Mouse (Mus musculus): Measurements from ENCODE around the gene Cideb. TPM values are rescaled to one million over a fixed set of nuclear protein-coding genes. Genes with fewer than 3 reads are reported as not detected.

Gene Cideb
- polyA plus RNA-seq (2015; fragmentation: Nextera tagmentation; extraction: Ambion mirVana): 0.11 and 0.12 TPM in 2 replicates

GRCm38 (mm10) chr14:55758363-55758784, at the start of gene Cideb:
Cideb (minus strand) TSS chr14:55758458.

GRCm38 (mm10) chr14:55788256-55789050, 30.2 kb upstream of the Cideb start, which contains the start of gene Ripk3:
Ripk3 (minus strand) TSS chr14:55788865.

GRCm38 (mm10) chr14:55783958-55784235, 25.6 kb upstream of the Cideb start, which contains the start of gene Adcy4:
Adcy4 (minus strand) TSS chr14:55784095.

GRCm38 (mm10) chr14:55765696-55766095, 7.4 kb upstream of the Cideb start, which contains the start of gene Ltb4r1:
Ltb4r1 (plus strand) TSS chr14:55765962.

GRCm38 (mm10) chr14:55761163-55761562, 2.9 kb upstream of the Cideb start, which contains the start of gene Ltb4r2:
Ltb4r2 (plus strand) TSS chr14:55761428.

GRCm38 (mm10) chr14:55745180-55745860, 12.9 kb downstream of the Cideb start, which contains the start of the genes Dhrs1 and Nop9:
Dhrs1 (minus strand) TSS chr14:55745690.
Nop9 (plus strand) TSS chr14:55745693.

GRCm38 (mm10) chr14:55721700-55722437, 36.4 kb downstream of the Cideb start, which contains the start of gene Rabggta:
Rabggta (minus strand) TSS chr14:55722263.

GRCm38 (mm10) chr14:55713729-55714122, 44.5 kb downstream of the Cideb start, which contains the start of gene Tgm1:
Tgm1 (minus strand) TSS chr14:55713926.

Other genes with a start within 250 kb of the Cideb start
- not detected in 2 replicates for gene Cpne6, start 248.0 kb downstream of the Cideb start, polyA plus RNA-seq (2015; fragmentation: Nextera tagmentation; extraction: Ambion mirVana)
- not detected in 2 replicates for gene Nrl, start 233.5 kb downstream of the Cideb start, polyA plus RNA-seq (2015; fragmentation: Nextera tagmentation; extraction: Ambion mirVana)
- gene Pck2, start 218.2 kb downstream of the Cideb start, polyA plus RNA-seq (2015; fragmentation: Nextera tagmentation; extraction: Ambion mirVana): 15.8 and 17.4 TPM in 2 replicates
- gene Dcaf11, start 198.5 kb downstream of the Cideb start, polyA plus RNA-seq (2015; fragmentation: Nextera tagmentation; extraction: Ambion mirVana): 45.2 and 45.3 TPM in 2 replicates
- gene A730061H03Rik, start 198.1 kb downstream of the Cideb start, polyA plus RNA-seq (2015; fragmentation: Nextera tagmentation; extraction: Ambion mirVana): 1.2 and 1.5 TPM in 2 replicates
- 342 and 394 TPM in 2 replicates for gene Fitm1, start 182.8 kb downstream of the Cideb start, polyA plus RNA-seq (2015; fragmentation: Nextera tagmentation; extraction: Ambion mirVana)
- gene Psme1, start 180.3 kb downstream of the Cideb start, polyA plus RNA-seq (2015; fragmentation: Nextera tagmentation; extraction: Ambion mirVana): 88.6 and 106 TPM in 2 replicates
- 63.2 and 67.4 TPM in 2 replicates for gene Emc9, start 173.2 kb downstream of the Cideb start, polyA plus RNA-seq (2015; fragmentation: Nextera tagmentation; extraction: Ambion mirVana)
- gene Psme2, start 167.3 kb downstream of the Cideb start, polyA plus RNA-seq (2015; fragmentation: Nextera tagmentation; extraction: Ambion mirVana): 186 and 262 TPM in 2 replicates
- 10.3 and 13.4 TPM in 2 replicates for gene Rnf31, start 166.8 kb downstream of the Cideb start, polyA plus RNA-seq (2015; fragmentation: Nextera tagmentation; extraction: Ambion mirVana)
- gene Irf9, start 154.9 kb downstream of the Cideb start, polyA plus RNA-seq (2015; fragmentation: Nextera tagmentation; extraction: Ambion mirVana): 11.4 and 12.2 TPM in 2 replicates
- gene Rec8, start 140.4 kb downstream of the Cideb start, polyA plus RNA-seq (2015; fragmentation: Nextera tagmentation; extraction: Ambion mirVana): 1.8 and 1.9 TPM in 2 replicates
- 52.7 and 61.0 TPM in 2 replicates for gene Ipo4, start 122.5 kb downstream of the Cideb start, polyA plus RNA-seq (2015; fragmentation: Nextera tagmentation; extraction: Ambion mirVana)
- gene Gm49378, start 120.6 kb downstream of the Cideb start, polyA plus RNA-seq (2015; fragmentation: Nextera tagmentation; extraction: Ambion mirVana): 1.3 and 2.0 TPM in 2 replicates
- 48.0 and 52.2 TPM in 2 replicates for gene Tm9sf1, start 114.7 kb downstream of the Cideb start, polyA plus RNA-seq (2015; fragmentation: Nextera tagmentation; extraction: Ambion mirVana)
- gene Tssk4, start 108.3 kb downstream of the Cideb start, polyA plus RNA-seq (2015; fragmentation: Nextera tagmentation; extraction: Ambion mirVana): 0.24 and 0.32 TPM in 2 replicates
- gene Mdp1, start 98.0 kb downstream of the Cideb start, polyA plus RNA-seq (2015; fragmentation: Nextera tagmentation; extraction: Ambion mirVana): 29.8 and 35.3 TPM in 2 replicates
- gene Gmpr2, start 86.5 kb downstream of the Cideb start, polyA plus RNA-seq (2015; fragmentation: Nextera tagmentation; extraction: Ambion mirVana): 15.1 and 16.5 TPM in 2 replicates
- gene Nedd8, start 86.3 kb downstream of the Cideb start, polyA plus RNA-seq (2015; fragmentation: Nextera tagmentation; extraction: Ambion mirVana): 356 and 376 TPM in 2 replicates
- 14.2 and 15.0 TPM in 2 replicates for gene Tinf2, start 76.6 kb downstream of the Cideb start, polyA plus RNA-seq (2015; fragmentation: Nextera tagmentation; extraction: Ambion mirVana)
- gene Tgm1, start 44.5 kb downstream of the Cideb start, polyA plus RNA-seq (2015; fragmentation: Nextera tagmentation; extraction: Ambion mirVana): 0.35 and 1.9 TPM in 2 replicates
- 12.8 and 13.3 TPM in 2 replicates for gene Rabggta, start 36.2 kb downstream of the Cideb start, polyA plus RNA-seq (2015; fragmentation: Nextera tagmentation; extraction: Ambion mirVana)
- 41.5 and 50.2 TPM in 2 replicates for gene Dhrs1, start 12.8 kb downstream of the Cideb start, polyA plus RNA-seq (2015; fragmentation: Nextera tagmentation; extraction: Ambion mirVana)
- 14.6 and 17.5 TPM in 2 replicates for gene Nop9, start 12.8 kb downstream of the Cideb start, polyA plus RNA-seq (2015; fragmentation: Nextera tagmentation; extraction: Ambion mirVana)
- gene Ltb4r2, start 3.0 kb upstream of the Cideb start, polyA plus RNA-seq (2015; fragmentation: Nextera tagmentation; extraction: Ambion mirVana): 0.23 and 0.41 TPM in 2 replicates
- 0.21 and 0.61 TPM in 2 replicates for gene Ltb4r1, start 7.5 kb upstream of the Cideb start, polyA plus RNA-seq (2015; fragmentation: Nextera tagmentation; extraction: Ambion mirVana)
- 5.0 and 5.7 TPM in 2 replicates for gene Adcy4, start 25.6 kb upstream of the Cideb start, polyA plus RNA-seq (2015; fragmentation: Nextera tagmentation; extraction: Ambion mirVana)
- 6.7 and 11.8 TPM in 2 replicates for gene Ripk3, start 30.4 kb upstream of the Cideb start, polyA plus RNA-seq (2015; fragmentation: Nextera tagmentation; extraction: Ambion mirVana)
- gene Nfatc4, start 64.7 kb upstream of the Cideb start, polyA plus RNA-seq (2015; fragmentation: Nextera tagmentation; extraction: Ambion mirVana): 10.9 and 11.6 TPM in 2 replicates
- gene Nynrin, start 95.6 kb upstream of the Cideb start, polyA plus RNA-seq (2015; fragmentation: Nextera tagmentation; extraction: Ambion mirVana): 3.1 and 3.3 TPM in 2 replicates
- gene Cbln3, start 125.9 kb upstream of the Cideb start, polyA plus RNA-seq (2015; fragmentation: Nextera tagmentation; extraction: Ambion mirVana): 0.21 and 0.28 TPM in 2 replicates
- 6.2 and 7.7 TPM in 2 replicates for gene Khnyn, start 126.5 kb upstream of the Cideb start, polyA plus RNA-seq (2015; fragmentation: Nextera tagmentation; extraction: Ambion mirVana)
- gene Sdr39u1, start 141.8 kb upstream of the Cideb start, polyA plus RNA-seq (2015; fragmentation: Nextera tagmentation; extraction: Ambion mirVana): 66.3 and 69.2 TPM in 2 replicates
- gene Cma1, start 186.2 kb upstream of the Cideb start, polyA plus RNA-seq (2015; fragmentation: Nextera tagmentation; extraction: Ambion mirVana): 390 and 665 TPM in 2 replicates
- 0.28 and 0.91 TPM in 2 replicates for gene Cma2, start 192.5 kb upstream of the Cideb start, polyA plus RNA-seq (2015; fragmentation: Nextera tagmentation; extraction: Ambion mirVana)